ENCODE assay signal across 7 mouse cellular contexts in the genomic region with DNA sequence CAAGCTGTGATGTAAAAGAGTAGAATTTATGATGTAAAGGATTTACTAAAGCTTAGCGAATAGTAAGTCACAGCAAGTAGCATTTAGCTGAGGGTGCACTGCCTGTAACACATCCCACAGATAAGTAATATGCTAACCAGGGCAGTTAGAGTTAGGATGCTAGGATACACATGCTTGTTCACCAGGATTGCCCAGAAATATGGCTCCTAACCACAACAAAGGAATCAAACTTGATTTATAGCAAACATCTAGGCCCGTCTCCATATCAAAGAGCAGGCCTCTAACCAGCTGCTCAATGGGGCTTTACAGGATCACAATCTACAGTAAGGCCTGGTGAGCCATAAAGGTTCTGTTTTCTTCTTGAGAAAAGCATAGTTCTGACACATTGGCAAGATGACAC. TPM values are rescaled to one million over a fixed set of nuclear protein-coding genes. Genes with fewer than 3 reads are reported as not detected.
DNase-seq lines count a peak whose midpoint lies in the region; ATAC-seq and TF ChIP-seq lines count a peak whose summit lies in the region.
"Not testable (repeated sequence)": the region's sequence is repeated elsewhere in the genome, so short reads cannot be mapped to it uniquely, and the experiment has no call there.

No protein-coding gene starts in this region.

- TF ChIP-seq CTCF in G1E (IDR thresholded peaks at IDR 0.05; ENCODE audit: low read depth, low read length); forebrain, postnatal 0 days (IDR thresholded peaks at IDR 0.05; ENCODE audit: low read depth); lung, embryonic 14.5 days (IDR thresholded peaks at IDR 0.05; ENCODE audit: low read depth): not testable (repeated sequence)

- H3K27me3 ChIP-seq in G1E (ENCODE audit: insufficient read depth, low read length); forebrain, postnatal 0 days (ENCODE audit: insufficient read depth, low read length); hindbrain, embryonic 14.5 days (ENCODE audit: control insufficient read depth, insufficient read depth, low read length); lung, embryonic 14.5 days (ENCODE audit: insufficient read depth, low read length); myocyte (ENCODE audit: control insufficient read depth, insufficient read depth, insufficient read length): not testable (repeated sequence)

- peak overlapping the region; percentile 60 for H3K4me2 ChIP-seq in forebrain, postnatal 0 days (ENCODE audit: low read depth)
- H3K4me2 ChIP-seq in hindbrain, embryonic 14.5 days (replicated peaks) = peak overlapping the region; percentile 60
- H3K4me2 ChIP-seq in lung, embryonic 14.5 days = peak overlapping the region; percentile 61
- H3K4me2 ChIP-seq in myocyte (ENCODE audit: low read depth) = peak overlapping the region; percentile 86

- WGBS in forebrain, postnatal 0 days = 14% methylated on average over 2 of the region's 2 CpGs
- 16% methylated on average over 2 of the region's 2 CpGs for WGBS in hindbrain, embryonic 14.5 days
- WGBS in lung, embryonic 14.5 days = 9% methylated on average over 2 of the region's 2 CpGs

- TF ChIP-seq POLR2A in myocyte (IDR thresholded peaks at IDR 0.05; ENCODE audit: insufficient read length, low read depth) = not testable (repeated sequence)

- H3K9ac ChIP-seq in forebrain, postnatal 0 days = peak overlapping the region; percentile 55; the same call in 1 of the 2 replicates
- peak overlapping the region; percentile 67 for H3K9ac ChIP-seq in hindbrain, embryonic 14.5 days
- H3K9ac ChIP-seq in lung, embryonic 14.5 days = peak overlapping the region; percentile 52

- not testable (repeated sequence) for H3K36me3 ChIP-seq in G1E (replicated peaks); forebrain, postnatal 0 days (ENCODE audit: insufficient read depth); hindbrain, embryonic 14.5 days (replicated peaks; ENCODE audit: control insufficient read depth, insufficient read depth); lung, embryonic 14.5 days (ENCODE audit: insufficient read depth); myocyte (ENCODE audit: control insufficient read depth, insufficient read depth)

- H3K4me3 ChIP-seq in G1E (ENCODE audit: low read depth, low read length) = peak overlapping the region; percentile 73
- H3K4me3 ChIP-seq in forebrain, postnatal 0 days (ENCODE audit: low read depth, low read length) = peak overlapping the region; percentile 46
- peak overlapping the region; percentile 48 for H3K4me3 ChIP-seq in hindbrain, embryonic 14.5 days (replicated peaks; ENCODE audit: low read length)
- peak overlapping the region; percentile 47 for H3K4me3 ChIP-seq in lung, embryonic 14.5 days (ENCODE audit: low read depth, low read length)
- H3K4me3 ChIP-seq in myocyte = peak overlapping the region; percentile 51

- not testable (repeated sequence) for DNase-seq in G1E (ENCODE audit: low spot score); hindbrain, embryonic 14.5 days (ENCODE audit: low spot score); lung, embryonic 14.5 days
- DNase-seq in embryo, embryonic 9.5 days (ENCODE audit: extremely low spot score) = peak; percentile 9
- peak; percentile 17 for DNase-seq in forebrain, postnatal 0 days
- DNase-seq in layer of hippocampus, postnatal 14 days (ENCODE audit: low spot score in 2 of 2) = peak; percentile 5 to 18

- not testable (repeated sequence) for H3K9me3 ChIP-seq in G1E (replicated peaks); forebrain, postnatal 0 days (ENCODE audit: low read length); hindbrain, embryonic 14.5 days (ENCODE audit: control insufficient read depth, low read length); lung, embryonic 14.5 days (ENCODE audit: low read depth, low read length)

- not testable (repeated sequence) for ATAC-seq in G1E (ENCODE audit: extremely low read depth, insufficient number of reproducible peaks, low FRiP score, poor library complexity, severe bottlenecking); hindbrain, embryonic 14.5 days (ENCODE audit: low FRiP score); lung, embryonic 14.5 days (ENCODE audit: insufficient read depth)
- peak; percentile 7; the same call in 1 of the 2 replicates for ATAC-seq in forebrain, postnatal 0 days

- H3ac ChIP-seq in myocyte (ENCODE audit: control insufficient read depth, insufficient read length) = not testable (repeated sequence)

- H3K27ac ChIP-seq in forebrain, postnatal 0 days (ENCODE audit: low read depth, low read length); hindbrain, embryonic 14.5 days; lung, embryonic 14.5 days (ENCODE audit: low read depth): not testable (repeated sequence)

- not testable (repeated sequence) for H3K4me1 ChIP-seq in G1E (ENCODE audit: insufficient read depth, low read depth, low read length); forebrain, postnatal 0 days (ENCODE audit: insufficient read depth); hindbrain, embryonic 14.5 days (replicated peaks; ENCODE audit: control insufficient read depth, insufficient read depth, low read length); lung, embryonic 14.5 days (ENCODE audit: insufficient read depth)

- H3K79me2 ChIP-seq in myocyte (ENCODE audit: control insufficient read depth, insufficient read depth) = not testable (repeated sequence)

RNA-seq across cellular contexts. Expression of gene Gm15446, which starts 0.9 kb away (rescaled TPM):
- 20.8 and 29.5 TPM in 2 replicates for total RNA-seq in G1E (2014; fragmentation: Nextera tagmentation)
- total RNA-seq in G1E (2017) = 41.4 and 108 TPM in 2 replicates
- polyA plus RNA-seq in G1E (2012) = 0.17 and 1.7 TPM in 2 replicates
- total RNA-seq in forebrain, postnatal 0 days (2014; rRNA removed) = 10.7 and 13.7 TPM in 2 replicates
- 0.51 and 0.65 TPM in 2 replicates for polyA plus RNA-seq in forebrain, postnatal 0 days (2015; fragmentation: Nextera tagmentation; extraction: Ambion mirVana)
- polyA plus RNA-seq in hindbrain, embryonic 14.5 days (2014; fragmentation: Nextera tagmentation; extraction: Ambion mirVana) = 0.23 and 0.74 TPM in 2 replicates
- total RNA-seq in layer of hippocampus, postnatal 14 days (2021) = 10 to 100 TPM; 38.3 to 39.0 TPM
- 0.74 and 0.91 TPM in 2 replicates for polyA plus RNA-seq in lung, embryonic 14.5 days (2014; fragmentation: Nextera tagmentation; extraction: Ambion mirVana)
- polyA plus RNA-seq in myocyte (2012; fragmentation: generic; extraction: Trizol) = 0.96 TPM
